Mouse (Mus musculus) brain, adult 2 months (tissue): ENCODE measurements around the gene Mindy1.

Experiments used
- DNase-seq: peaks from one replicate; pipeline ENCODE4 v3.0.0; 2011; ENCODE audit warnings: low read depth, low spot score

The Mindy1 gene

GRCm38 (mm10) chr3:95267855-95268254 is 13.3 kb upstream of the Mindy1 start:
- DNase-seq: no peak

- peak; percentile 81 for DNase-seq
Observed at GRCm38 (mm10) chr3:95269789-95270188, 11.4 kb upstream of the Mindy1 start.

- peak; percentile 24 for DNase-seq
Observed at GRCm38 (mm10) chr3:95270766-95271364, 10.3 kb upstream of the Mindy1 start.

- DNase-seq: peak; percentile 98
Observed at GRCm38 (mm10) chr3:95273471-95273870, 7.7 kb upstream of the Mindy1 start.

- DNase-seq: no peak
Observed at GRCm38 (mm10) chr3:95274453-95274852, 6.7 kb upstream of the Mindy1 start.

GRCm38 (mm10) chr3:95275161-95275560 is 6.0 kb upstream of the Mindy1 start:
- DNase-seq: no peak

GRCm38 (mm10) chr3:95276428-95276934 is 4.7 kb upstream of the Mindy1 start:
- DNase-seq: no peak

GRCm38 (mm10) chr3:95277149-95277551 is 4.0 kb upstream of the Mindy1 start:
- DNase-seq: no peak

GRCm38 (mm10) chr3:95280747-95281146 is 398 bp upstream of the Mindy1 start:
- DNase-seq: peak; percentile 56

GRCm38 (mm10) chr3:95282381-95282864 is 1.3 kb downstream of the Mindy1 start:
- DNase-seq: peak; percentile 56

GRCm38 (mm10) chr3:95282865-95283588 is 1.9 kb downstream of the Mindy1 start:
- DNase-seq: peak; percentile 93

GRCm38 (mm10) chr3:95283589-95283941 is 2.4 kb downstream of the Mindy1 start:
- no peak for DNase-seq

- peak; percentile 19 for DNase-seq
Observed at GRCm38 (mm10) chr3:95284062-95284461, 2.9 kb downstream of the Mindy1 start.

- DNase-seq: peak; percentile 26
Observed at GRCm38 (mm10) chr3:95284501-95285281, 3.5 kb downstream of the Mindy1 start.

GRCm38 (mm10) chr3:95285390-95285789 is 4.2 kb downstream of the Mindy1 start:
- DNase-seq: no peak

- no peak for DNase-seq
Observed at GRCm38 (mm10) chr3:95286011-95286410, 4.9 kb downstream of the Mindy1 start.

- DNase-seq: peak; percentile 36
Observed at GRCm38 (mm10) chr3:95286510-95286909, 5.4 kb downstream of the Mindy1 start.

GRCm38 (mm10) chr3:95287541-95287940 is 6.4 kb downstream of the Mindy1 start:
- no peak for DNase-seq

GRCm38 (mm10) chr3:95289419-95289818 is 8.3 kb downstream of the Mindy1 start:
- peak; percentile 93 for DNase-seq

GRCm38 (mm10) chr3:95290156-95290555 is 9.0 kb downstream of the Mindy1 start:
- DNase-seq: no peak

- no peak for DNase-seq
Observed at GRCm38 (mm10) chr3:95291041-95291440, 9.9 kb downstream of the Mindy1 start.

GRCm38 (mm10) chr3:95292899-95293298 is 11.8 kb downstream of the Mindy1 start:
- no peak for DNase-seq
